Mouse (Mus musculus): ENCODE measurements at regions not wholly inside any gene's neighbourhood (a gene's known extent, or its start where the extent isn't known, plus 50 kb on each side); places are given as distances from the start of the nearest gene placed in this dataset.

- intact Hi-C loops (cut with DNase I; ENCODE audit: low total_unique reads), result no loop called here
- DNase-seq, result no peak
These were observed 54.8 kb downstream of the Foxb1 start for GRCm38 (mm10) chr9:69705942-69706341.

GRCm38 (mm10) chr9:69705071-69705470 is 55.7 kb downstream of the Foxb1 start:
- no peak for DNase-seq
- intact Hi-C loops (cut with DNase I; ENCODE audit: low total_unique reads), result no loop called here

GRCm38 (mm10) chr9:69703731-69704130 is 57.0 kb downstream of the Foxb1 start:
- no peak for DNase-seq
- intact Hi-C loops (cut with DNase I; ENCODE audit: low total_unique reads), result no loop called here

- no peak for DNase-seq
These were observed 58.4 kb downstream of the Foxb1 start for GRCm38 (mm10) chr9:69702156-69702928.

GRCm38 (mm10) chr9:69700696-69701095 is 60.0 kb downstream of the Foxb1 start:
- no peak for DNase-seq
- intact Hi-C loops (cut with DNase I; ENCODE audit: low total_unique reads), result no loop called here

More at GRCm38 (mm10) chr9:69702156-69702928, 58.4 kb downstream of the Foxb1 start:
- intact Hi-C loops (cut with DNase I; ENCODE audit: low total_unique reads), result no loop called here

- no peak for DNase-seq
- intact Hi-C loops (cut with DNase I; ENCODE audit: low total_unique reads), result no loop called here
These were observed 69.0 kb downstream of the Foxb1 start for GRCm38 (mm10) chr9:69691756-69692155.

GRCm38 (mm10) chr9:69687349-69688123 is 73.2 kb downstream of the Foxb1 start:
- no peak for DNase-seq
- intact Hi-C loops (cut with DNase I; ENCODE audit: low total_unique reads), result no loop called here

- no peak for DNase-seq
These were observed 74.0 kb downstream of the Foxb1 start for GRCm38 (mm10) chr9:69686766-69687165.

GRCm38 (mm10) chr9:69685630-69686029 is 75.1 kb downstream of the Foxb1 start:
- intact Hi-C loops (cut with DNase I; ENCODE audit: low total_unique reads), result no loop called here
- DNase-seq, result no peak

More at GRCm38 (mm10) chr9:69686766-69687165, 74.0 kb downstream of the Foxb1 start:
- intact Hi-C loops (cut with DNase I; ENCODE audit: low total_unique reads), result no loop called here

- DNase-seq, result peak; percentile 23
- intact Hi-C loops (cut with DNase I; ENCODE audit: low total_unique reads), result no loop called here
These were observed 79.1 kb downstream of the Foxb1 start for GRCm38 (mm10) chr9:69681372-69682213.

GRCm38 (mm10) chr9:69678634-69679033 is 82.1 kb downstream of the Foxb1 start:
- DNase-seq, result no peak
- intact Hi-C loops (cut with DNase I; ENCODE audit: low total_unique reads), result no loop called here

- no peak for DNase-seq
- intact Hi-C loops (cut with DNase I; ENCODE audit: low total_unique reads), result no loop called here
These were observed 87.2 kb downstream of the Foxb1 start for GRCm38 (mm10) chr9:69673463-69674105.

GRCm38 (mm10) chr9:69672657-69673462 is 87.9 kb downstream of the Foxb1 start:
- no peak for DNase-seq
- intact Hi-C loops (cut with DNase I; ENCODE audit: low total_unique reads), result no loop called here

- intact Hi-C loops (cut with DNase I; ENCODE audit: low total_unique reads), result no loop called here
- DNase-seq, result no peak
These were observed 89.5 kb downstream of the Foxb1 start for GRCm38 (mm10) chr9:69671199-69671598.

GRCm38 (mm10) chr9:69670551-69671044 is 90.1 kb downstream of the Foxb1 start:
- no peak for DNase-seq
- intact Hi-C loops (cut with DNase I; ENCODE audit: low total_unique reads), result no loop called here

- intact Hi-C loops (cut with DNase I; ENCODE audit: low total_unique reads), result no loop called here
- DNase-seq, result no peak
These were observed 90.9 kb downstream of the Foxb1 start for GRCm38 (mm10) chr9:69669611-69670550.

- no peak for DNase-seq
- intact Hi-C loops (cut with DNase I; ENCODE audit: low total_unique reads), result no loop called here
These were observed 92.2 kb downstream of the Foxb1 start for GRCm38 (mm10) chr9:69668475-69669090.
